Mouse (Mus musculus) brain, embryonic 14.5 days (tissue): Measurements from ENCODE around the gene Sec14l1. TPM values are rescaled to one million over a fixed set of nuclear protein-coding genes. Genes with fewer than 3 reads are reported as not detected.

ENCODE experiments used
- DNase-seq: peaks from one replicate; pipeline ENCODE4 v3.0.0-alpha.2; 2011; ENCODE audit warnings: low read depth
- CTCF ChIP-seq: fragments of 200-500 bp; IDR thresholded peaks from 2 replicates; pipeline ENCODE4 v1.5.1; 2012; ENCODE audit warnings: inconsistent platforms, mild to moderate bottlenecking, moderate library complexity, borderline replicate concordance; ENCODE audit not compliant: insufficient read depth, insufficient read length; ENCODE audit errors: extremely low read depth
- POLR2A ChIP-seq: fragments of 200-500 bp; IDR thresholded peaks from 2 replicates; pipeline ENCODE4 v1.6.1; 2012; ENCODE audit warnings: mild to moderate bottlenecking, inconsistent platforms, borderline replicate concordance; ENCODE audit not compliant: poor library complexity, insufficient read depth, insufficient read length, severe bottlenecking; ENCODE audit errors: extremely low read depth
- polyA plus RNA-seq: library from polyadenylated mRNA; depleted of rRNA; stranded (reverse); fragments of >200 nt; gene quantifications from 2 replicates; pipeline ENCODE4 v1.2.3, GENCODE M21; 2012

Gene Sec14l1
- polyA plus RNA-seq, 1 experiment, result 90.5 TPM

DNA sequence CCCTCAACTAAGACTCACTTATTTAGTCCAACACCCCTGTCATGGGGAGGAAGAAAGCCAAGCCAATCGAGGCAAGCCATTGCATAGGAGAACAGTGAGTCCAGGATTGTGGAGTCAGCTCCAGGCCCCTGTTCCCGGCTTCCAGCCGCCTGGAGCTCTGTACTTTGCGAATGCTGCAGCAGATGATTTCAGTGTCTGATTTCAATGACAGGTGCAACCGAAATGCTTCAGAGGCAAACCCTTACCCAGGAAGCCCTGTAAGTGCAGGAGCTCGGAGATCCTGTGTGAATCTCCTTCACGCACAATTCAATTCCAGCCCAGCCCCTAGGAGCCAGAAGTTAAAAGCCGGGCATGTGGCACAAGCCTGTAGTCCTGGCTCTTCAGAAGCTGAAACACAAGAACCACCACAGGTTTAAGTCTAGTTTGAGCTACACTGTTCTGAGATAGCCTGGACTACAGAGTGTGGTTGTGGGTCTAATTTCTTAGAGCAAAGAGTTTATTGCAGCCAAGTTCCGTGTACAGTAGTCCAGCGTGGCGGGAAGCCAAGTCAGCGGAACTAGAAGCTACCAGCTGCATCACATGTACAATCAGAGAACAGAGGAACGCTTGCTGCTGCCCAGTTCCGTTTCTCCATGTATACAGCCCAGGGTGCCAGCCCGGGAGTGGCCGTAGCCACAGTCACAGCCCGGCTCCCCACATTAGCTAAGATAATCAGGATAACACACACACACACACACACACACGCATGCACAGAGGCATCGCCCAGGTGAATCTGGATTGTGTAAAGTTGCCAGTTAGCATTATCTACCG, 53.5 kb downstream of the Sec14l1 start:
- peak; percentile 69 for DNase-seq

DNA sequence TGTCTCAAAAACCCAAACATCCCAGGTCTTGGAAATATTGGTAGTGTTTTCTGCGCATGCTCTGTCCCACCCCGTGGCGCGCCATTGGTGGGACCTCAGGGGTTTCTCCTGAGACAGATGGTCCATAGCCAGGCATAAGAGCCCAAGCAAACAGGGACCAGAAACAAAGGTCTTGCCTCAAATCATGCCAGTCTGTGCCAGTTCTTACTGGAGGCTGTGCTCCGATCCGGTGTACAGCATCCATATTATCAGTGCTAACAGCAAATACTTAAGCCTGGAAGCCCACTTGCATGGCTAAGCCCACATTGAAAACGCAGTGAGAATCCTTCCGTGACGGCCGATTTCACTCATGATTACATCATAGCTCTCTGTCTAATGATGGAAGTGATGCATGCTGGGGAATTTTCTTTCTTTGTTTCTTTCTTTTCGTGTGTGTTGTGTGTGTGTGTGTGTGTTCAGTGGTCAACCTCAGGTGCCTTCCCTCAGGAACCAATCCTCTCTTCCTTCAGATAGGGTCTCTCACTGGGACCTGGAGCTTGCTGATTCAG, 54.2 kb downstream of the Sec14l1 start:
- peak; percentile 51 for DNase-seq
- TF ChIP-seq CTCF (no peak), POLR2A (no peak)

More for the DNA sequence above, 53.5 kb downstream of the Sec14l1 start:
- TF ChIP-seq CTCF, result no peak

DNA sequence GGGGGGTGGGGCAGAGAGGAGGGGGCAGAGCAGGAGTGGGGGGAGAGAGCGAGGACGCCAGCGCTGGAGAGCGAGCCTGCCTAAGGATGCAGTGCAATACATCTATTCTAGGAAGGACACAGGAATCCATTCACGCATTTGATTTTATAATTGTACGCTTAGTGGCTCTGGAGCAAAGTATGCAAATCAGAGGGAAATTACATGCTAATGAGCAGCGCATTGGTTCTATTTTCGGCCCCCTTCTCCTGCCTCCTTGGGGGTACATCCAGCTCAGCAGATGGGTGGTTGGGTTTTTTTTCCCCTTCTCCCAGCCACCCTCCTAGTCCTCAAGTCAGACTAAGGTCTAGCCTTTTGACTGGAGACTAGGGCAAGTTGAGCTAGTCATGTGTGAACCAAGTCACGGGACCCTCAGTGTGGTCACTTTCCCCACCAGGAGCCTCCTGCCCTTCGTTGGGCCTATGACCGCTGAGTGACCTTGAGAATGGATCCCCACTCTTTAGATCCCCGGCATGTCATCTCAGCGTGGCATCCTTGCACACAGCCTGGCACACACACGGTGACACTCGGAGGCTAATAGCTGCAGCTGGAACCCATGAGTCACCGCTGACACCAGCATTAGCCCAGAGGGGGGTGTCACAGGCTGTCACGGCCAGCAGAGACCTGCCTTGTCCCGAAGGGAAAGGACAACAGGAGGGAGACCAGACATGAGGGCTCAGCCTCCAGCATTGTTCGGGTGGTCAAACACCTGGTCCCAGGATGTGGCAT, 55.0 kb downstream of the Sec14l1 start:
- peak; percentile 85 for DNase-seq

DNA sequence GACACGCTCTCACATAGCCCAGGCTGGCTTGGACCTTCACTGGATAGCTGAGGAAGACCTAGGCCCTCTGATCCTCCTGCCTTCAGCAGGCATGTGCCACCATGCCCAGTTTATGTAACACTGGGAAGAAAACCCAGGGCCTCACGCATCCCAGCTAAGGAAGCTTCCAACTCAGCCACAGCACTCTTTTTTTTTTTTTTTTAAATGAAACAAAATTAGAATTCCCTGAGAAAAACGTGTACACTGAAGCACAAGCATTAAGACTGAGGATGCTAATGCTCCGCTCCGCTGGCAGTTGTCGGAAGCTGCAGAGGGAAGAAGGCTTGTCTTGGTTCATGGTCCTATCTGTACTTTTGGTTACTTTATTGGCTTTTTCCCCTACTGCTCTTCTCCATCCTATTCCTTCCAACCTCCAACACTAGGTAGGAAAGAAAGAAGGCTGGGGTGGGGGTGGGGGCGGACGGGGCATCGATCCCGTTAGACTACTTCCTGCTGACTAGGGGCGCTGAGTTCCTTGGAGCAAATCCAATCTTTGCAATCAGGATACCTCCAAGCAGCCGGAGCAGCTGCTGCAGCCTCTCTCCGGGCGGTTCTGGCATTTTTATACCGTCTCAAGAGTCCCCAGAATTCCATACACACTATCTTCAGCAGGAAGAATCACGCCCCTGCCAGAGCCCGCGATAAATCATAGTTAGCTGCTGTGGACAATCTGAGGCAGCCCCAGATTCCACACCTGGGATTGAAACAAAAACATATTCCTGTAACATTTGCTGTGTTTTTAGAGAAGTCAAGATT, 59.3 kb downstream of the Sec14l1 start:
- peak; percentile 68 for DNase-seq
- no peak for TF ChIP-seq CTCF
- TF ChIP-seq POLR2A, result no peak

More for the DNA sequence above, 55.0 kb downstream of the Sec14l1 start:
- TF ChIP-seq POLR2A (no peak), CTCF (no peak)

DNA sequence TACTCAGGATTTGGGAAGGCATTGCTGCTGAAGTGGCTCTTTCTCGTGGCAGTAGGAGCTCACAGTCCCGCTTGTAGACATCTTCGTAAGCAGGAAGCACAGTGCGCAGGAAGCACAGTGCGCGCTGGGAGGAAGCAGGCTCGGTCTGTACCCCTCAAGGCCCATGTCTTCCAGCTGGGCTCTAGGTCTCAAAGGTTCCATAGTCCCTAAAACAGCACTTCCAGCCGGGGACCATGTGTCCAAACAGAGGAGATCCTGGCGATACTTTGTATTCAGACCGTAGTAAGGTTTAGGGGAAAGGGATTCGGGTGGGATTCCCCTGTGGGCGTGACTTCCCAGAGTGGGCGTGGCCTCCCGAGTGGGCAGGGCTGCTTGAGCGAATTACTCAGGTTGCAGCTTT, 60.0 kb downstream of the Sec14l1 start:
- peak; percentile 28 for DNase-seq

DNA sequence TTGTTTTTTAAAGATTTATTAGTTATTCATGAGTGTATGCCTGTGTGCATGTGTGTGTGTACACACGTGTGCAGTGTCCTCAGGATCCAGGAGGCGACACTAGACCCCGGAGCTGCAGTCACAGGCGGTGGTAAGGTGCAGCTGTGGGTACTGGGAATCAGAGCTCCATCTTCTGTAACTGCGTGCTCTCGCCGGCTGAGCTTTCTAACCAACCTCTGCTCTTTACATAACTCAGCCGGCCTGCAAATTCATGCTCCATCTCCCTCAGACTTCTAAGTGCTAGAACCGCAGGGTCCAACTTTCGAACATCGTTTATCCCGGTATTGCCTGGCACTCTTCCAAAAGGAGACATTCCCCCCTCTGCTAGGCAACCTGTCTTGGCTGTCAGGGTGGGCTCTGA, 60.5 kb downstream of the Sec14l1 start:
- no peak for TF ChIP-seq POLR2A
- no peak for TF ChIP-seq CTCF
- no peak for DNase-seq

More for the DNA sequence above, 60.0 kb downstream of the Sec14l1 start:
- TF ChIP-seq CTCF (no peak), POLR2A (no peak)

DNA sequence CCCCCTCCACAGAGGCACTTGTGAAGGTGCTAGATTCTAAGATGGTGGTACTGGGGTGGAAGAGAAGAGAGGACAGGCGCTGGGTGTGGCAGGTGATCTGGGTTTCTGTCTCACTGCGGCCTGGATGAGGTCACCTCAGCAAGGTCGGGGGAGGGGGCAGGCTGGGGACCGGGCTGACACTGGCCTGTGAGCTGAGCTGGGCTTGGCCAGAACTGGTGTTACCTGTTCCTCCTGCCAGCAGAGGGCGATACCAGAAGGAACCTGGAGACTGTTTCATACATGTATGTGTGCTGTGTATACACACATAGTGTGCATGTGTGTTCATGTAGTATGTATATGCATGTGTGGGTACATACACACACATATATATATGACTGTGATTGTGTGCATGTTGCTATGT, 61.3 kb downstream of the Sec14l1 start:
- TF ChIP-seq CTCF (peak; percentile 53; the same call in 1 of the 2 replicates), POLR2A (no peak)
- DNase-seq, result no peak

DNA sequence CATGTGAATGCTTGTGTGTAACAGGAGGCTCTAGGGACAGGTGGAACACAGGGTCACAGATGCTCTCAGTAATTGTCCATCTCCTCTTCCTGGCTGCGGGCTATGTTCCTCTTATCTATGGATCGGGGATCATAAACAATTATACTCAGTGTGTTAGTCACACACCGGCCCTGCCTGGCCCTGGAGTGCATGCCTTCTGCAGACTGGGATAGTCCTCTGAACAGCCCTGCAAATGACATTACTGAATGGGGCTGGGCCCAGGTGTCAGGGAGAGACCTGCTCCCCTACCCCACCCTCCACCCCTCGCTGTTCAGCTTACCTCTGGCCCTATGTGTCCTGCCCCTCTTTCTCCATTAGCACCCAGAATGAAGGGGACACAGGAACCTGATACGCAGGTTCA, 61.9 kb downstream of the Sec14l1 start:
- no peak for DNase-seq
- TF ChIP-seq CTCF (no peak), POLR2A (no peak)

DNA sequence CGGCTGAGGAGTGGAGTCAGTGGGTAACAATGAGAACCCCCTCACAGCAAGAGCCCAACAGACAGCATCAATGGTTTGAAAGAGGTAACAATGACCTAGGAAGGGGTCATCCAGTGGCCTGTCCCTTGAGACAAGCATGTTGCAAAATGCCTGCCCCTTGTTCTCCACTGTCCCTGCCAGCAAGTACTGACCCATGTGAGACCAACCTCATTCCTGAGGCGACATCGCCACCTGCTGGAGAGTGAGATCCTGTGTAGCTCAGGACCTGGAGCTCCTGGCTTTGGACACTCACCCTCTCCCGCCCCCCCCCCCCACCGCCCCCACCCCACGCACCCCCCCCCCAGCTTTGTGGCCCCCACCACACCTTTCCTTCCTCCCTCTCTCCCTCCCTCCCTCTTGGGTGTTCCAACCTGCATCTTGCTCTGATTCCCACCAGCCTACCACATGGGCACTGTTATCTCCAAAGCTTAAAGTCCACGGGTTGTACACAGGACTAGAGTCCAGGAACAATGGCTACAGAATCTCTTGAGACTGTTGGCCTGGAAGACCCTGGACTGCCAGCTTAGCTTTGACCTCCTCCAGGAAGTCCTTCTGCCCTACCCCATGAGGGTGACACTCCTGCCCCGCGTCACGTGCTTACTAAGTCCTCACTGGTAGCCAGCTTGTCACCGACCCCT, 62.5 kb downstream of the Sec14l1 start:
- peak; percentile 93 for DNase-seq
- TF ChIP-seq CTCF, result peak; percentile 92
- no peak for TF ChIP-seq POLR2A

DNA sequence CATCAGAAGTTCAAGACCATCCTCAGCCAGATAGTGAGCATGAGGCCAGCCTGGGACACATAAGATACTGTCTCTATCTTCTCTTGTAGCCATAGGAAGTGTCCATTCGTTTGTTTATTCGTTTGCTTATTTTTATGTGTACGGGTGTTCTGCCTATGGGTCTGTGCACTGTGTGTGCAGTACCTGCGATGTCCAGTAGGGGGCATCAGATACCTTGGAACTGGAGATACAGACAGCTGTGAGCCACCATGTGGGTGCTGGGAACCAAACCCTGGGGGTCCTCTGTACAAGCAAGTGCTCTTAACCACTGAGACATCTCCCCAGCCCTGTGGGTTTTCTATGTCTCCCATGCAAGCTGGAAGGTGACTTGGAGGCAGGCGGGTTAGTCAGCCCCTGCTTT, 64.9 kb downstream of the Sec14l1 start:
- no peak for TF ChIP-seq POLR2A
- TF ChIP-seq CTCF, result peak; percentile 31; the same call in 1 of the 2 replicates

More for the DNA sequence above, 64.9 kb downstream of the Sec14l1 start:
- no peak for DNase-seq
